Mouse (Mus musculus): ENCODE data around the gene Fli1.

DNA sequence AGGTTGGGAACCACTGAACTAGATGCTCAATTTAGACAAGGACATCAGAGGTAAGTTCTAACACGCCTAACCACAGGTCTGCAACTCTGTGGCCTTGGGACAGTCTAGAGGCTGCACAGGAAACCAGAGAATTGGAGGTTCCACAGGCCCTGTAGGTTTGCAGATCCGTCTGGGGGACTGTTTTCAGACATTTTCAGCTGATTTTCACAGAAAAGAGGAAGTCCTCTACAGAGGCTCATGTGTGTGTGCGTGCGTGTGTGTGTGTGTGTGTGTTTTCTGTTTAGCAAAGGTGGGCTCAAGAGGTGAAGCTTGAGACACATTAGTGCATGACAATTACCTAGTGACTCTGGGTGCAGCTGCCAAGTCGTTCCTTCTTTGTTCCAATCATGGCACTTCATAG is 151.6 kb downstream of the Fli1 start:
- TF ChIP-seq CTCF (IDR thresholded peaks at IDR 0.05; ENCODE audit: low read depth): no peak
- TF ChIP-seq EP300 (IDR thresholded peaks at IDR 0.05; ENCODE audit: low read depth): no peak
